Mouse (Mus musculus) stomach, embryonic 16.5 days (tissue): ENCODE data around the gene Gucy1a1. TPM values are rescaled to one million over a fixed set of nuclear protein-coding genes. Genes with fewer than 3 reads are reported as not detected.
"Not testable (repeated sequence)": the region's sequence is repeated elsewhere in the genome, so short reads cannot be mapped to it uniquely, and the experiment has no call there.

Experiments used
- ATAC-seq: fragments of 200-750 bp; cut with Nextera tagmentation; 2 replicates; pipeline ENCODE4 v1.8.0; 2017; ENCODE audit warnings: moderate number of reproducible peaks, moderate TSS enrichment; ENCODE audit not compliant: insufficient read depth, low FRiP score
- H3K27ac ChIP-seq: fragments of 300-500 bp; sonication (generic); 2 replicates; pipeline ENCODE4 v1.5.1; 2014; ENCODE audit warnings: low read length
- H3K27me3 ChIP-seq: fragments of 300-500 bp; sonication (generic); 2 replicates; pipeline ENCODE4 v1.6.1; 2014; ENCODE audit warnings: low read length, control low read depth, mixed read lengths; ENCODE audit not compliant: control insufficient read depth, insufficient read depth
- H3K36me3 ChIP-seq: fragments of 300-500 bp; sonication (generic); 2 replicates; pipeline ENCODE4 v1.6.1; 2014; ENCODE audit warnings: low read length; ENCODE audit not compliant: control insufficient read depth, insufficient read depth
- H3K4me1 ChIP-seq: fragments of 300-500 bp; sonication (generic); 2 replicates; pipeline ENCODE4 v1.6.1; 2014; ENCODE audit warnings: low read length, control low read depth, mixed read lengths; ENCODE audit not compliant: control insufficient read depth, insufficient read depth
- H3K4me2 ChIP-seq: fragments of 300-500 bp; sonication (generic); 2 replicates; pipeline ENCODE4 v1.6.1; 2014; ENCODE audit warnings: low read depth, low read length, mixed read lengths
- H3K4me3 ChIP-seq: fragments of 300-500 bp; sonication (generic); replicated peaks from 2 replicates; pipeline ENCODE4 v1.5.1; 2014; ENCODE audit warnings: mild to moderate bottlenecking, low read length
- H3K9ac ChIP-seq: fragments of 300-500 bp; sonication (generic); 2 replicates; pipeline ENCODE4 v1.6.1; 2014; ENCODE audit warnings: low read length
- H3K9me3 ChIP-seq: fragments of 300-500 bp; sonication (generic); replicated peaks from 2 replicates; pipeline ENCODE4 v1.6.1; 2016; ENCODE audit warnings: low read length, control low read depth; ENCODE audit not compliant: control insufficient read depth
- WGBS: fragments of 180-500 bp; shearing (Covaris S2); extraction: QIAGEN DNeasy Blood & Tissue Kit; methylation state at CpG from one replicate; pipeline ENCODE4 v1.1.7; 2014; 5-methylcytosine and 5-hydroxymethylcytosine counted together
- polyA plus RNA-seq: library from polyadenylated mRNA; unstranded; fragments of >200 nt; fragmentation: Nextera tagmentation; extraction: Ambion mirVana; gene quantifications from 2 replicates; pipeline ENCODE4 v1.2.1, GENCODE M21; 2015

Gucy1a1 gene
- 47.5 and 53.3 TPM in 2 replicates for polyA plus RNA-seq

GRCm38 (mm10) chr3:82145126-82145901 is at the start of gene Gucy1a1:
Gene Gucy1a1 (minus strand): TSS chr3:82145789.
- H3K27ac ChIP-seq = peak within 1 kb of the TSS; percentile 70
- peak; percentile 89 for ATAC-seq

GRCm38 (mm10) chr3:82191559-82192245 is 46.1 kb upstream of the Gucy1a1 start:
- Histone ChIP-seq H3K9ac (no peak overlapping the region), H3K27me3 (no peaks in the 10 kb centered on the region), H3K4me3 (no peak overlapping the region), H3K9me3 (no peaks in the 10 kb centered on the region), H3K4me2 (no peak overlapping the region), H3K4me1 (no peaks in the 10 kb centered on the region), H3K36me3 (no peaks in the 10 kb centered on the region), H3K27ac (no peak overlapping the region)
- 47% methylated on average over 1 of the region's 1 CpGs for WGBS
- ATAC-seq = no peak

More at GRCm38 (mm10) chr3:82145126-82145901, at the start of gene Gucy1a1:
- Histone ChIP-seq H3K27me3 (no peaks in the 10 kb centered on the region), H3K4me3 (peak within 1 kb of the TSS; percentile 69), H3K4me1 (no peaks in the 10 kb centered on the region; the same call in 1 of the 2 replicates), H3K36me3 (no peaks in the 10 kb centered on the region), H3K9ac (peak within 1 kb of the TSS; percentile 84), H3K9me3 (no peaks in the 10 kb centered on the region), H3K4me2 (peak within 1 kb of the TSS; percentile 65)
- under 1% methylated on average over 36 of the region's 36 CpGs for WGBS

DNA sequence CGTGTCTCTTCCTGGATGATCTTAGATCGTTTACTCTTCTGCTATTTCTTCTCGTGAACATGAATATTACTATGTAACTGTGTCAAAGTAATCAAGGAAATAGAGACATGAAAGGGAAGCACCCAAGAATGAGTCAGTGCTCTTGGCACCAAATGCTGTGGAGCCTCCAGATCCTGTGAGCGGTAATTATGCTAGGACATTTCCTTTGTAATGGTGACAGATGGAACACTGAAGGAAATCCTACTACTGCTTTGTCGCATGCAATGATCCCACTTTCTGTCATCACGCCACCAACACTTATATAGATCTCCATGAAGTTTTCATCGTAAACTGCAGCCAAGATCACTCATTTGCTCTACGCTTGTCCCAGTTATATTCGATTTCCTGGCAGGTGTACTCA is 40.0 kb upstream of the Gucy1a1 start:
- ATAC-seq = no peak
- no peak overlapping the region for H3K4me2 ChIP-seq
- H3K36me3 ChIP-seq = no peaks in the 10 kb centered on the region
- no peak overlapping the region for H3K27ac ChIP-seq
- no peak overlapping the region for H3K9ac ChIP-seq
- 86% methylated on average over 9 of the region's 9 CpGs for WGBS
- no peaks in the 10 kb centered on the region for H3K27me3 ChIP-seq
- no peak overlapping the region for H3K4me3 ChIP-seq
- H3K9me3 ChIP-seq = no peaks in the 10 kb centered on the region
- no peaks in the 10 kb centered on the region; the same call in 1 of the 2 replicates for H3K4me1 ChIP-seq

DNA sequence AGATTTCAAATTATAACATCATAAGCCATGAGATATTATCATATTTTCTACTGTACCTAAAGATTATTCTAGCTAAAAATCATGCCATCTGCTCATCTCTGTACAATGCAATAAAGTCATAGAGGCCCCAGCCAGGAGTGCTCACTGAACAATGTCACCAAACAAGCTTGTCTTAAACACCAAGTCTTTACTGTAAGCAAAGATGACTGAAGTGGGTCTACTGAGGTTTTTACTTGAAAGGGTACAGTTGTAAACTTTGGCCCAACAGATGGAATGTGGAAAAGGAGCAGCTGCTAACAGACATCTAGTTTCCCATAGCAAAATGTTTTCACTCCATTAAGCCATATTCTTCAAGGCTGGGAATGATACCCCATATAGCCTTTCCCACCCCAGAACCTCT is 35.9 kb upstream of the Gucy1a1 start:
- Histone ChIP-seq H3K27ac (no peak overlapping the region), H3K4me3 (no peak overlapping the region), H3K4me1 (no peaks in the 10 kb centered on the region; the same call in 1 of the 2 replicates), H3K9me3 (no peaks in the 10 kb centered on the region), H3K27me3 (no peaks in the 10 kb centered on the region), H3K4me2 (no peak overlapping the region), H3K36me3 (no peaks in the 10 kb centered on the region), H3K9ac (no peak overlapping the region)
- no peak for ATAC-seq

DNA sequence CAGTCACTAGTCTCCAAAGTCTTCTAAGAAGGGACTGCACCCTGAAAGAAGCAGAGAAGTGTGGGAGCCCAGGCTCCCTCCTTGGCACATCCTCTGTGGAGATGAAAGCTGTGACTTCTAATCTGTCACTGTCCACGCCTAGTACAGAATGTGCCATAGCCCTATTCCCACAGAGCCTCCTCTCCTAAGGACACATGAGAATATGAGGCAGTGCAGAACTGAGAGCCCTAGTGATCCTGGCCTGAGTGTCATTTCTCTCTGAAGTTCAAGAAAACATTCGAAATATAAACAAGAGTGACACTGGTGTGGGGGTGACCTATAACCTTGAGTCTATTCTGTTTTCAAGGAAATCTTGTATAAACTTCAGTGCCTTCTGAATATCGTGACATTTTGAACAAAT is 34.7 kb upstream of the Gucy1a1 start:
- H3K27me3 ChIP-seq = no peaks in the 10 kb centered on the region
- no peak for ATAC-seq
- no peak overlapping the region for H3K9ac ChIP-seq
- no peak overlapping the region for H3K4me2 ChIP-seq
- no peak overlapping the region for H3K27ac ChIP-seq
- H3K9me3 ChIP-seq = no peaks in the 10 kb centered on the region
- no peaks in the 10 kb centered on the region for H3K36me3 ChIP-seq
- no peaks in the 10 kb centered on the region; the same call in 1 of the 2 replicates for H3K4me1 ChIP-seq
- WGBS = 55% methylated on average over 3 of the region's 3 CpGs
- no peak overlapping the region for H3K4me3 ChIP-seq

- H3K4me1 ChIP-seq = peaks cover 3% of the 10 kb centered on the region; the same call in 1 of the 2 replicates
- H3K4me2 ChIP-seq = no peak overlapping the region
- no peak for ATAC-seq
- H3K4me3 ChIP-seq = no peak overlapping the region
- H3K9me3 ChIP-seq = no peaks in the 10 kb centered on the region
- no peak overlapping the region for H3K9ac ChIP-seq
- no peak overlapping the region for H3K27ac ChIP-seq
- WGBS = 55% methylated on average over 1 of the region's 1 CpGs
- no peaks in the 10 kb centered on the region for H3K36me3 ChIP-seq
- no peaks in the 10 kb centered on the region for H3K27me3 ChIP-seq
Measured at GRCm38 (mm10) chr3:82175501-82175900, 29.9 kb upstream of the Gucy1a1 start.

GRCm38 (mm10) chr3:82167064-82167463 is 21.5 kb upstream of the Gucy1a1 start:
- no peaks in the 10 kb centered on the region for H3K27me3 ChIP-seq
- no peaks in the 10 kb centered on the region for H3K9me3 ChIP-seq
- no peak overlapping the region for H3K4me2 ChIP-seq
- H3K36me3 ChIP-seq = no peaks in the 10 kb centered on the region
- no peaks in the 10 kb centered on the region for H3K4me1 ChIP-seq
- ATAC-seq = no peak
- 69% methylated on average over 2 of the region's 2 CpGs for WGBS
- no peak overlapping the region for H3K27ac ChIP-seq
- H3K9ac ChIP-seq = no peak overlapping the region
- no peak overlapping the region for H3K4me3 ChIP-seq

GRCm38 (mm10) chr3:82165937-82166336 is 20.3 kb upstream of the Gucy1a1 start:
- ATAC-seq = no peak
- Histone ChIP-seq H3K4me2 (no peak overlapping the region), H3K4me3 (no peak overlapping the region), H3K4me1 (no peaks in the 10 kb centered on the region), H3K27ac (no peak overlapping the region), H3K9me3 (no peaks in the 10 kb centered on the region), H3K36me3 (no peaks in the 10 kb centered on the region), H3K9ac (no peak overlapping the region), H3K27me3 (no peaks in the 10 kb centered on the region)
- WGBS = 75% methylated on average over 2 of the region's 2 CpGs

GRCm38 (mm10) chr3:82162992-82163391 is 17.4 kb upstream of the Gucy1a1 start:
- not testable (repeated sequence) for H3K4me2 ChIP-seq, ATAC-seq

More at GRCm38 (mm10) chr3:82162992-82163391, 17.4 kb upstream of the Gucy1a1 start:
- H3K36me3 ChIP-seq, H3K27ac ChIP-seq, H3K27me3 ChIP-seq, H3K4me1 ChIP-seq, H3K9ac ChIP-seq, H3K4me3 ChIP-seq, H3K9me3 ChIP-seq: not testable (repeated sequence)
- 97% methylated on average over 1 of the region's 1 CpGs for WGBS
